19 mouse cellular contexts compared by ENCODE assay signal in the genomic region with DNA sequence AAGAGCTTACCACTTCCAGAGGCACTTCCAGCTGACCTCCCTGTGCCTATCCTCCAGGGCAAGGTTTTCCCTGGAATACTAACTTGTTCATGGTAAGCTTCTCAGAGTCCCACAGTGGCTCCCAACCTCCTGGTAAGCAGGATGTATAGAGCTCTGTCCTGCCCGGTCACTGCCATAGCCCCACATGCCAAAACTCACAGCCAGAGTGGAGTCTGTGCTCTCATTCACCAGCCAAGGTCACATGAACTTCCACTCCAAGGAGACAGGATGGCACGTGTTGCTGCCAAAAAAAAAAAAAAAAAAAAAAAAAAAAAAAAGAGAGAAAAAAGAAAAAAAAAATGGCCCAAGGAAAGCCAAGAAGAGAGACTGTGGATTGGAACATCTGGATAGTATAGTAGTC. TPM values are rescaled to one million over a fixed set of nuclear protein-coding genes. Genes with fewer than 3 reads are reported as not detected.
"Had no signal": no experiment of that assay in that cellular context is flagged by ENCODE, and none has a peak within 500 bp of the region (broad histone marks: within the 10 kb centered on the region; RNA-seq: fewer than 3 reads in every experiment).

No protein-coding gene starts in this region.

- H3K4me2 ChIP-seq: liver, embryonic 11.5 days; liver, embryonic 15.5 days; lung, embryonic 14.5 days; neural tube, embryonic 12.5 days had no signal

- H3K4me3 ChIP-seq: liver, embryonic 15.5 days; midbrain, embryonic 10.5 days; myocyte; neural tube, embryonic 12.5 days had no signal

- H3K27ac ChIP-seq: liver, embryonic 15.5 days; midbrain, embryonic 10.5 days; neural tube, embryonic 12.5 days had no signal

- H3K36me3 ChIP-seq: liver, embryonic 15.5 days; midbrain, embryonic 10.5 days; neural tube, embryonic 12.5 days had no signal

- H3K4me1 ChIP-seq: liver, embryonic 15.5 days; midbrain, embryonic 10.5 days; neural tube, embryonic 12.5 days had no signal

- H3K9ac ChIP-seq: liver, embryonic 15.5 days; lung, embryonic 14.5 days; neural tube, embryonic 12.5 days had no signal

- H3K27me3 ChIP-seq: liver, embryonic 15.5 days; neural tube, embryonic 12.5 days had no signal

- H3K9me3 ChIP-seq: liver, embryonic 15.5 days; midbrain, embryonic 10.5 days; neural tube, embryonic 12.5 days had no signal

- DNase-seq: kidney, adult 8-10 months; kidney, postnatal 36 days; layer of hippocampus, adult 9-11 months; layer of hippocampus, postnatal 36 days; lung, embryonic 14.5 days; lung, postnatal 10 days; lung, postnatal 4 days; midbrain, embryonic 14.5 days; retina, postnatal 1 day; right cerebral cortex, postnatal 4 days; spleen, adult 18-20 months; thymus, adult 2 months; thymus, postnatal 36 days had no signal

RNA-seq across cellular contexts. Expression of gene Fam160a1, which starts 39.2 kb away (rescaled TPM):
- total RNA-seq: megakaryocyte, adult 5-6 weeks had no signal
